Mouse (Mus musculus): ENCODE results near the gene Tacc2. TPM values are rescaled to one million over a fixed set of nuclear protein-coding genes. Genes with fewer than 3 reads are reported as not detected.

Gene Tacc2
- polyA plus RNA-seq, 1 experiment: 0.03 TPM

GRCm38 (mm10) chr7:130788950-130789349 lies 211.7 kb downstream of the Tacc2 start:
- Histone ChIP-seq H3K27me3 (ENCODE audit: control insufficient read depth) (no peaks in the 10 kb centered on the region), H3K4me3 (replicated peaks) (no peak overlapping the region), H3K36me3 (ENCODE audit: control insufficient read depth) (no peaks in the 10 kb centered on the region), H3K9me3 (ENCODE audit: control insufficient read depth, low read length) (no peaks in the 10 kb centered on the region), H3K4me1 (ENCODE audit: control insufficient read depth) (no peaks in the 10 kb centered on the region)
- no peak for TF ChIP-seq TAL1 (IDR thresholded peaks at IDR 0.05; ENCODE audit: low read length)
- no peak for TF ChIP-seq GATA1 (IDR thresholded peaks at IDR 0.05; ENCODE audit: low read length)

GRCm38 (mm10) chr7:130789456-130789855 lies 212.2 kb downstream of the Tacc2 start:
- TF ChIP-seq TAL1 (IDR thresholded peaks at IDR 0.05; ENCODE audit: low read length) (no peak), GATA1 (IDR thresholded peaks at IDR 0.05; ENCODE audit: low read length) (no peak)
- H3K4me1 ChIP-seq (ENCODE audit: control insufficient read depth): no peaks in the 10 kb centered on the region
- H3K4me3 ChIP-seq (replicated peaks): no peak overlapping the region
- H3K9me3 ChIP-seq (ENCODE audit: control insufficient read depth, low read length): no peaks in the 10 kb centered on the region
- H3K36me3 ChIP-seq (ENCODE audit: control insufficient read depth): no peaks in the 10 kb centered on the region
- no peaks in the 10 kb centered on the region for H3K27me3 ChIP-seq (ENCODE audit: control insufficient read depth)

- no peak overlapping the region for H3K4me3 ChIP-seq (replicated peaks)
- no peaks in the 10 kb centered on the region for H3K36me3 ChIP-seq (ENCODE audit: control insufficient read depth)
- H3K9me3 ChIP-seq (ENCODE audit: control insufficient read depth, low read length): no peaks in the 10 kb centered on the region
- TF ChIP-seq GATA1 (IDR thresholded peaks at IDR 0.05; ENCODE audit: low read length) (no peak), TAL1 (IDR thresholded peaks at IDR 0.05; ENCODE audit: low read length) (no peak)
- no peaks in the 10 kb centered on the region for H3K27me3 ChIP-seq (ENCODE audit: control insufficient read depth)
- no peaks in the 10 kb centered on the region for H3K4me1 ChIP-seq (ENCODE audit: control insufficient read depth)
Observed at GRCm38 (mm10) chr7:130793671-130794070, 216.4 kb downstream of the Tacc2 start.

- Histone ChIP-seq H3K36me3 (ENCODE audit: control insufficient read depth) (no peaks in the 10 kb centered on the region), H3K9me3 (ENCODE audit: control insufficient read depth, low read length) (no peaks in the 10 kb centered on the region), H3K4me3 (replicated peaks) (no peak overlapping the region), H3K27me3 (ENCODE audit: control insufficient read depth) (no peaks in the 10 kb centered on the region), H3K4me1 (ENCODE audit: control insufficient read depth) (no peaks in the 10 kb centered on the region)
- TF ChIP-seq GATA1 (IDR thresholded peaks at IDR 0.05; ENCODE audit: low read length) (no peak), TAL1 (IDR thresholded peaks at IDR 0.05; ENCODE audit: low read length) (no peak)
Observed at GRCm38 (mm10) chr7:130796786-130797185, 219.5 kb downstream of the Tacc2 start.

- H3K9me3 ChIP-seq (ENCODE audit: control insufficient read depth, low read length): no peaks in the 10 kb centered on the region
- H3K4me1 ChIP-seq (ENCODE audit: control insufficient read depth): no peaks in the 10 kb centered on the region
- H3K27me3 ChIP-seq (ENCODE audit: control insufficient read depth): no peaks in the 10 kb centered on the region
- H3K4me3 ChIP-seq (replicated peaks): no peak overlapping the region
- no peaks in the 10 kb centered on the region for H3K36me3 ChIP-seq (ENCODE audit: control insufficient read depth)
- no peak for TF ChIP-seq GATA1 (IDR thresholded peaks at IDR 0.05; ENCODE audit: low read length)
- TF ChIP-seq TAL1 (IDR thresholded peaks at IDR 0.05; ENCODE audit: low read length): no peak
Observed at GRCm38 (mm10) chr7:130797524-130797923, 220.3 kb downstream of the Tacc2 start.

- Histone ChIP-seq H3K9me3 (ENCODE audit: control insufficient read depth, low read length) (no peaks in the 10 kb centered on the region), H3K27me3 (ENCODE audit: control insufficient read depth) (no peaks in the 10 kb centered on the region), H3K4me3 (replicated peaks) (no peak overlapping the region), H3K36me3 (ENCODE audit: control insufficient read depth) (no peaks in the 10 kb centered on the region), H3K4me1 (ENCODE audit: control insufficient read depth) (no peaks in the 10 kb centered on the region)
- TF ChIP-seq TAL1 (IDR thresholded peaks at IDR 0.05; ENCODE audit: low read length) (no peak), GATA1 (IDR thresholded peaks at IDR 0.05; ENCODE audit: low read length) (no peak)
Observed at GRCm38 (mm10) chr7:130799418-130799817, 222.2 kb downstream of the Tacc2 start.

GRCm38 (mm10) chr7:130800681-130801080 lies 223.4 kb downstream of the Tacc2 start:
- Histone ChIP-seq H3K4me1 (ENCODE audit: control insufficient read depth) (no peaks in the 10 kb centered on the region), H3K9me3 (ENCODE audit: control insufficient read depth, low read length) (no peaks in the 10 kb centered on the region), H3K36me3 (ENCODE audit: control insufficient read depth) (no peaks in the 10 kb centered on the region), H3K4me3 (replicated peaks) (no peak overlapping the region), H3K27me3 (ENCODE audit: control insufficient read depth) (no peaks in the 10 kb centered on the region)
- TF ChIP-seq TAL1 (IDR thresholded peaks at IDR 0.05; ENCODE audit: low read length): no peak
- TF ChIP-seq GATA1 (IDR thresholded peaks at IDR 0.05; ENCODE audit: low read length): no peak

- no peaks in the 10 kb centered on the region for H3K9me3 ChIP-seq (ENCODE audit: control insufficient read depth, low read length)
- H3K4me1 ChIP-seq (ENCODE audit: control insufficient read depth): no peaks in the 10 kb centered on the region
- no peak overlapping the region for H3K4me3 ChIP-seq (replicated peaks)
- H3K36me3 ChIP-seq (ENCODE audit: control insufficient read depth): no peaks in the 10 kb centered on the region
- no peak for TF ChIP-seq GATA1 (IDR thresholded peaks at IDR 0.05; ENCODE audit: low read length)
- no peak for TF ChIP-seq TAL1 (IDR thresholded peaks at IDR 0.05; ENCODE audit: low read length)
- no peaks in the 10 kb centered on the region for H3K27me3 ChIP-seq (ENCODE audit: control insufficient read depth)
Observed at GRCm38 (mm10) chr7:130801811-130802210, 224.6 kb downstream of the Tacc2 start.

GRCm38 (mm10) chr7:130803251-130803825 lies 226.1 kb downstream of the Tacc2 start:
- no peak overlapping the region for H3K4me3 ChIP-seq (replicated peaks)
- no peaks in the 10 kb centered on the region for H3K9me3 ChIP-seq (ENCODE audit: control insufficient read depth, low read length)
- no peak for TF ChIP-seq GATA1 (IDR thresholded peaks at IDR 0.05; ENCODE audit: low read length)
- TF ChIP-seq TAL1 (IDR thresholded peaks at IDR 0.05; ENCODE audit: low read length): no peak

GRCm38 (mm10) chr7:130804991-130805390 lies 227.8 kb downstream of the Tacc2 start:
- H3K36me3 ChIP-seq (ENCODE audit: control insufficient read depth): no peaks in the 10 kb centered on the region
- no peak overlapping the region for H3K4me3 ChIP-seq (replicated peaks)
- H3K4me1 ChIP-seq (ENCODE audit: control insufficient read depth): no peaks in the 10 kb centered on the region
- no peaks in the 10 kb centered on the region for H3K9me3 ChIP-seq (ENCODE audit: control insufficient read depth, low read length)
- no peaks in the 10 kb centered on the region for H3K27me3 ChIP-seq (ENCODE audit: control insufficient read depth)
- TF ChIP-seq GATA1 (IDR thresholded peaks at IDR 0.05; ENCODE audit: low read length) (no peak), TAL1 (IDR thresholded peaks at IDR 0.05; ENCODE audit: low read length) (no peak)

More at GRCm38 (mm10) chr7:130803251-130803825, 226.1 kb downstream of the Tacc2 start:
- no peaks in the 10 kb centered on the region for H3K36me3 ChIP-seq (ENCODE audit: control insufficient read depth)
- H3K27me3 ChIP-seq (ENCODE audit: control insufficient read depth): no peaks in the 10 kb centered on the region
- H3K4me1 ChIP-seq (ENCODE audit: control insufficient read depth): no peaks in the 10 kb centered on the region
